Mouse (Mus musculus): Measurements from ENCODE around the gene Hspb7. TPM values are rescaled to one million over a fixed set of nuclear protein-coding genes. Genes with fewer than 3 reads are reported as not detected.
A peak's percentile ranks its signal among the peaks of the same experiment; 100 is the strongest.

The Hspb7 gene
- polyA plus RNA-seq, 1 experiment = 0.30 TPM

GRCm38 (mm10) chr4:141433191-141433590, 12.6 kb downstream of the Hspb7 start:
- H3K27me3 ChIP-seq (ENCODE audit: control insufficient read depth, insufficient read depth, insufficient read length) = no peaks in the 10 kb centered on the region

GRCm38 (mm10) chr4:141435974-141436373, 15.4 kb downstream of the Hspb7 start, which contains the start of gene Srarp:
Gene Srarp, minus strand, starts transcription at chr4:141436105.
- TF ChIP-seq CTCF (IDR thresholded peaks at IDR 0.05; ENCODE audit: control insufficient read depth, insufficient read depth, insufficient read length) (no peak), MAX (IDR thresholded peaks at IDR 0.05) (no peak), FOSL1 (IDR thresholded peaks at IDR 0.05; ENCODE audit: insufficient read depth, low read length, poor library complexity, severe bottlenecking) (no peak), MYOD1 (IDR thresholded peaks at IDR 0.05; ENCODE audit: control insufficient read depth, insufficient read length, low read depth) (no peak)
- Histone ChIP-seq H3K27me3 (ENCODE audit: control insufficient read depth, insufficient read depth, insufficient read length) (no peaks in the 10 kb centered on the region), H3K79me2 (ENCODE audit: control insufficient read depth, insufficient read depth) (no peaks in the 10 kb centered on the region), H3K79me3 (ENCODE audit: low read depth) (no peaks in the 10 kb centered on the region), H3ac (ENCODE audit: control insufficient read depth, insufficient read length, low read depth) (no peak within 1 kb of the TSS), H3K36me3 (ENCODE audit: control insufficient read depth, insufficient read depth) (no peaks in the 10 kb centered on the region), H3K4me3 (ENCODE audit: insufficient read depth, poor library complexity, severe bottlenecking) (no peak within 1 kb of the TSS)

More at GRCm38 (mm10) chr4:141433191-141433590, 12.6 kb downstream of the Hspb7 start:
- Histone ChIP-seq H3K36me3 (ENCODE audit: control insufficient read depth, insufficient read depth) (no peaks in the 10 kb centered on the region), H3K4me3 (ENCODE audit: insufficient read depth, poor library complexity, severe bottlenecking) (no peak overlapping the region), H3K79me3 (ENCODE audit: low read depth) (no peaks in the 10 kb centered on the region), H3K79me2 (ENCODE audit: control insufficient read depth, insufficient read depth) (no peaks in the 10 kb centered on the region), H3ac (ENCODE audit: control insufficient read depth, insufficient read length, low read depth) (no peak overlapping the region)
- TF ChIP-seq CEBPB (IDR thresholded peaks at IDR 0.05; ENCODE audit: low read depth) (no peak), CTCF (IDR thresholded peaks at IDR 0.05; ENCODE audit: control insufficient read depth, insufficient read depth, insufficient read length) (no peak), MYOG (IDR thresholded peaks at IDR 0.05; ENCODE audit: control insufficient read depth, extremely low read depth, insufficient read length) (no peak), MAX (IDR thresholded peaks at IDR 0.05) (no peak), FOSL1 (IDR thresholded peaks at IDR 0.05; ENCODE audit: insufficient read depth, low read length, poor library complexity, severe bottlenecking) (no peak), USF1 (IDR thresholded peaks at IDR 0.05; ENCODE audit: low read depth) (no peak), MYOD1 (IDR thresholded peaks at IDR 0.05; ENCODE audit: control insufficient read depth, insufficient read length, low read depth) (no peak)

GRCm38 (mm10) chr4:141439083-141439803, 18.7 kb downstream of the Hspb7 start:
- Histone ChIP-seq H3K79me2 (ENCODE audit: control insufficient read depth, insufficient read depth) (no peaks in the 10 kb centered on the region), H3K36me3 (ENCODE audit: control insufficient read depth, insufficient read depth) (no peaks in the 10 kb centered on the region), H3K4me3 (ENCODE audit: insufficient read depth, poor library complexity, severe bottlenecking) (no peak overlapping the region), H3ac (ENCODE audit: control insufficient read depth, insufficient read length, low read depth) (no peak overlapping the region), H3K27me3 (ENCODE audit: control insufficient read depth, insufficient read depth, insufficient read length) (no peaks in the 10 kb centered on the region), H3K79me3 (ENCODE audit: low read depth) (no peaks in the 10 kb centered on the region)
- no peak for TF ChIP-seq MYOD1 (IDR thresholded peaks at IDR 0.05; ENCODE audit: control insufficient read depth, insufficient read length, low read depth)
- no peak for TF ChIP-seq USF1 (IDR thresholded peaks at IDR 0.05; ENCODE audit: low read depth)
- no peak for TF ChIP-seq CEBPB (IDR thresholded peaks at IDR 0.05; ENCODE audit: low read depth)
- no peak for TF ChIP-seq MYOG (IDR thresholded peaks at IDR 0.05; ENCODE audit: control insufficient read depth, extremely low read depth, insufficient read length)
- TF ChIP-seq MAX (IDR thresholded peaks at IDR 0.05) = no peak
- no peak for TF ChIP-seq CTCF (IDR thresholded peaks at IDR 0.05; ENCODE audit: control insufficient read depth, insufficient read depth, insufficient read length)
- TF ChIP-seq FOSL1 (IDR thresholded peaks at IDR 0.05; ENCODE audit: insufficient read depth, low read length, poor library complexity, severe bottlenecking) = no peak

- H3K79me3 ChIP-seq (ENCODE audit: low read depth) = peaks cover 10% of the 10 kb centered on the region
- TF ChIP-seq MYOD1 (IDR thresholded peaks at IDR 0.05; ENCODE audit: control insufficient read depth, insufficient read length, low read depth) (no peak), CEBPB (IDR thresholded peaks at IDR 0.05; ENCODE audit: low read depth) (no peak), FOSL1 (IDR thresholded peaks at IDR 0.05; ENCODE audit: insufficient read depth, low read length, poor library complexity, severe bottlenecking) (no peak), USF1 (IDR thresholded peaks at IDR 0.05; ENCODE audit: low read depth) (no peak), MYOG (IDR thresholded peaks at IDR 0.05; ENCODE audit: control insufficient read depth, extremely low read depth, insufficient read length) (no peak)
Observed at GRCm38 (mm10) chr4:141440877-141441276, 20.3 kb downstream of the Hspb7 start.

GRCm38 (mm10) chr4:141443641-141444429, 23.3 kb downstream of the Hspb7 start:
- Histone ChIP-seq H3K79me3 (ENCODE audit: low read depth) (peaks cover 22% of the 10 kb centered on the region), H3K79me2 (ENCODE audit: control insufficient read depth, insufficient read depth) (peaks cover 41% of the 10 kb centered on the region), H3K27me3 (ENCODE audit: control insufficient read depth, insufficient read depth, insufficient read length) (no peaks in the 10 kb centered on the region), H3K36me3 (ENCODE audit: control insufficient read depth, insufficient read depth) (peaks cover 25% of the 10 kb centered on the region), H3K4me3 (ENCODE audit: insufficient read depth, poor library complexity, severe bottlenecking) (peak overlapping the region; percentile 80), H3ac (ENCODE audit: control insufficient read depth, insufficient read length, low read depth) (peak overlapping the region; percentile 67)
- TF ChIP-seq USF1 (IDR thresholded peaks at IDR 0.05; ENCODE audit: low read depth) (no peak), FOSL1 (IDR thresholded peaks at IDR 0.05; ENCODE audit: insufficient read depth, low read length, poor library complexity, severe bottlenecking) (no peak), MAX (IDR thresholded peaks at IDR 0.05) (no peak), CEBPB (IDR thresholded peaks at IDR 0.05; ENCODE audit: low read depth) (no peak), MYOG (IDR thresholded peaks at IDR 0.05; ENCODE audit: control insufficient read depth, extremely low read depth, insufficient read length) (no peak), CTCF (IDR thresholded peaks at IDR 0.05; ENCODE audit: control insufficient read depth, insufficient read depth, insufficient read length) (no peak), MYOD1 (IDR thresholded peaks at IDR 0.05; ENCODE audit: control insufficient read depth, insufficient read length, low read depth) (no peak)

More at GRCm38 (mm10) chr4:141440877-141441276, 20.3 kb downstream of the Hspb7 start:
- Histone ChIP-seq H3K27me3 (ENCODE audit: control insufficient read depth, insufficient read depth, insufficient read length) (no peaks in the 10 kb centered on the region), H3K4me3 (ENCODE audit: insufficient read depth, poor library complexity, severe bottlenecking) (no peak overlapping the region), H3ac (ENCODE audit: control insufficient read depth, insufficient read length, low read depth) (no peak overlapping the region), H3K36me3 (ENCODE audit: control insufficient read depth, insufficient read depth) (no peaks in the 10 kb centered on the region), H3K79me2 (ENCODE audit: control insufficient read depth, insufficient read depth) (peaks cover 15% of the 10 kb centered on the region)

Data from C2C12 (cell line).